8 mouse cellular contexts compared by ENCODE assay signal in genomic region chr5:75933521-75934044, GRCm38 (mm10). TPM values are rescaled to one million over a fixed set of nuclear protein-coding genes. Genes with fewer than 3 reads are reported as not detected.
DNase-seq lines count a peak whose midpoint lies in the region; ATAC-seq and TF ChIP-seq lines count a peak whose summit lies in the region.

No protein-coding gene starts in this region.

- 69% methylated on average over 20 of the region's 20 CpGs for WGBS in liver, adult 2 months
- 87% methylated on average over 20 of the region's 20 CpGs for WGBS in neural tube, embryonic 15.5 days

- H3K9me3 ChIP-seq in neural tube, embryonic 15.5 days (replicated peaks), result no peaks in the 10 kb centered on the region

- H3K4me1 ChIP-seq in brown adipose tissue, adult 24 weeks (ENCODE audit: control insufficient read depth, insufficient read depth, insufficient read length, low read length), result peaks cover 16% of the 10 kb centered on the region
- H3K4me1 ChIP-seq in liver, adult 2 months (ENCODE audit: control insufficient read depth, insufficient read depth, low read length), result no peaks in the 10 kb centered on the region; the same call in 1 of the 2 replicates
- no peaks in the 10 kb centered on the region for H3K4me1 ChIP-seq in neural tube, embryonic 15.5 days

- peak overlapping the region; percentile 98 for H3K27ac ChIP-seq in brown adipose tissue, adult 24 weeks (replicated peaks; ENCODE audit: low read depth, low read length)
- peak overlapping the region; percentile 47 for H3K27ac ChIP-seq in liver, adult 2 months (replicated peaks; ENCODE audit: insufficient read depth, low read depth, low read length)
- H3K27ac ChIP-seq in neural tube, embryonic 15.5 days (replicated peaks), result no peak overlapping the region

- no peak for TF ChIP-seq CTCF in liver, adult 2 months (IDR thresholded peaks at IDR 0.05; ENCODE audit: low read depth, low read length)

- H3K36me3 ChIP-seq in liver, adult 2 months (ENCODE audit: control insufficient read depth, insufficient read depth, low read length), result 0 out of 2 replicates have a peak, but pooled peaks cover 2% of the 10 kb centered on the region
- H3K36me3 ChIP-seq in neural tube, embryonic 15.5 days, result no peaks in the 10 kb centered on the region

- H3K4me3 ChIP-seq in brown adipose tissue, adult 24 weeks (ENCODE audit: insufficient read depth, low read depth, low read length), result peak overlapping the region; percentile 22
- no peak overlapping the region for H3K4me3 ChIP-seq in liver, adult 2 months (ENCODE audit: insufficient read depth, low read depth, low read length)
- H3K4me3 ChIP-seq in neural tube, embryonic 15.5 days (replicated peaks), result no peak overlapping the region

- TF ChIP-seq POLR2A in liver, adult 2 months (IDR thresholded peaks at IDR 0.05; ENCODE audit: extremely low read depth, insufficient read depth, low read length), result no peak

- H3K79me2 ChIP-seq in liver, adult 2 months (ENCODE audit: control insufficient read depth, insufficient read depth, low read length), result no peaks in the 10 kb centered on the region

- no peak overlapping the region for H3K9ac ChIP-seq in liver, adult 2 months (ENCODE audit: low read depth, low read length)
- no peak overlapping the region for H3K9ac ChIP-seq in neural tube, embryonic 15.5 days (replicated peaks)

- no peak for ATAC-seq in neural tube, embryonic 15.5 days (ENCODE audit: low FRiP score)

- intact Hi-C loops in heart, postnatal 10 days (cut with DNase I), result no loop called here

- H3K4me2 ChIP-seq in neural tube, embryonic 15.5 days, result no peak overlapping the region

- H3K27me3 ChIP-seq in liver, adult 2 months (ENCODE audit: control insufficient read depth, insufficient read depth, low read length), result no peaks in the 10 kb centered on the region
- H3K27me3 ChIP-seq in neural tube, embryonic 15.5 days (replicated peaks), result no peaks in the 10 kb centered on the region

- DNase-seq in layer of hippocampus, adult 11-12 months (ENCODE audit: low spot score), result peak; percentile 45
- DNase-seq in layer of hippocampus, adult 8-10 months (ENCODE audit: low spot score in 2 of 2), result no peak
- DNase-seq in heart, postnatal 10 days, result peak; percentile 91
- DNase-seq in liver, adult 2 months (ENCODE audit: extremely low read depth, low read depth, low spot score), result peak; percentile 39
- DNase-seq in ovary, postnatal 14 days (ENCODE audit: low spot score), result peak; percentile 44
- no peak for DNase-seq in cerebellum, adult 9-10 months

RNA-seq across cellular contexts. Expression of gene Kdr, which starts 44.7 kb away (rescaled TPM):
- total RNA-seq in layer of hippocampus, adult 8-10 months (2022), result 1 to 10 TPM; 5.6 to 9.1 (median 7.6) TPM
- polyA plus RNA-seq in brown adipose tissue, adult 24 weeks (2012; ENCODE audit: insufficient read depth, insufficient read length, missing spikeins), result 22.0 and 39.9 TPM in 2 replicates
- 100 to 1,000 TPM; 124 to 160 TPM for total RNA-seq in heart, postnatal 10 days (2021)
- total RNA-seq in liver, adult 2 months (2014; rRNA removed), result 33.4 and 35.1 TPM in 2 replicates
- 5.8 and 7.8 TPM in 2 replicates for polyA plus RNA-seq in liver, adult 2 months (2012; rRNA removed)
- 20.0 and 22.6 TPM in 2 replicates for polyA plus RNA-seq in neural tube, embryonic 15.5 days (2015; fragmentation: Nextera tagmentation; extraction: Ambion mirVana)

Comparison
In these comparisons a context has a peak if more than half of its experiments do, and no peak if none do; other contexts are left out.
1. DNase-seq: peak in layer of hippocampus, adult 11-12 months (single experiment), heart, postnatal 10 days (2 of 2), liver, adult 2 months (single experiment) and ovary, postnatal 14 days (single experiment); none in layer of hippocampus, adult 8-10 months (0 of 2) and cerebellum, adult 9-10 months (single experiment).